Mouse (Mus musculus): ENCODE results near the gene Cbr3. TPM values are rescaled to one million over a fixed set of nuclear protein-coding genes. Genes with fewer than 3 reads are reported as not detected.

Gene Cbr3
- polyA plus RNA-seq, 1 experiment from 2014 or later = 1.1 TPM

DNA sequence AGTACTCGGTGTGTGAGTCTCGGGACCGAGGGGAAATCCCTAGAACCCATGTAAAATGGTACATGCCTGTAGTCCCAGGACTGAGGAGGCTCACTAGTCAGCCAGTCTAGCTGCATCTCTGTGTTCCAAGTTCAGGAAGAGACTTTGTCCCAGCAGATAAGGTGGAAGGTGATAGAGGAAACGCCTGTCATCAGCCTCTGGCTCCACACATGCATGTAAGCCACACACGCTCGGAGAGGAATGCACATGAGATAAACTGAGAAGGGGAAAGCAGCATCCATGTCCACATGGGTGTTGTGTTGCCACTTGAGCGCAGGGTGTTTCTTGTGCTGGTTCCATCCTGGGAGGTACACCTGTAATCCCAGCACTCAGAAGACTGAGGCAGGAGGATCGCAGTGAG, 48.3 kb downstream of the Cbr3 start:
- no peaks in the 10 kb centered on the region for H3K36me3 ChIP-seq
- ATAC-seq (replicated peaks; ENCODE audit: insufficient number of reproducible peaks, insufficient read depth, low FRiP score, low read depth) = no peak

DNA sequence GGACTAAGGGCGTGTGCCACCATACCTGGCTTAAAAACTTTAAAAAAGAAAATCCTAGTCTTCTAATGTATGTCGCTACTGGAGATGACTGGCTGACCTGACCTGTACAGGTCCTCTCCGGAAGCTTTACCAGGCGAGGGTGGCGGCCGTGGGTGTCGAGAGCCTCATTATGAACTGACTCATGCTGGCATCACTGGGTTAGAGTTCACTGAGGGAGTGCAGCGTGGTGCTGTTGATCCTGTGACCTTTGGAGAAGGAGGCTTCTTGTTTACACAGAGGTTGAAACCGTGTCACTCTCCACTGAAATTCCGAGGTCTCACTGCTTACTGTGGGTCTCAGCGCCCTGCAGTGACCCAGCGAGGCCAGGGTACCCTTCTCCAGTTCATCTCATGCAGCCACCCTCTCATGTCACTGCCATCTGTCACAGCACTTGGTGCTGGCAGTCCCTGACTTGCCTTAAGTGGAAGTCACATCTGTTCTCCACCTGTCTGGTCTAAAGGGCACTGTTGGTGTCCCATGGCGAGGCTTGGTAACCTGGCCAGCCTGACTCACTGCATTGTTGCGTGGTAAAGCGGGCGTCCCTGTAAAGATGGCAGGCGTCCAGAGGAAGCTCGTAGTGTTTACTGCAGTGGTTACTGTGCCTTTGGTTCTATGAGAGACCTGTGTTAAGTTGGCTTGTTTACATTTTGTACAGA, 50.0 kb downstream of the Cbr3 start:
- H3K27ac ChIP-seq = no peak overlapping the region
- H3K36me3 ChIP-seq = no peaks in the 10 kb centered on the region
- H3K27me3 ChIP-seq = no peaks in the 10 kb centered on the region
- 81% methylated on average over 18 of the region's 18 CpGs for WGBS
- H3K4me2 ChIP-seq = no peak overlapping the region
- H3K4me3 ChIP-seq = no peak overlapping the region
- ATAC-seq (replicated peaks; ENCODE audit: insufficient number of reproducible peaks, insufficient read depth, low FRiP score, low read depth) = no peak
- peaks cover 15% of the 10 kb centered on the region for H3K4me1 ChIP-seq (replicated peaks)
- H3K9me3 ChIP-seq (replicated peaks) = no peaks in the 10 kb centered on the region
- H3K9ac ChIP-seq = no peak overlapping the region

More for the DNA sequence above, 48.3 kb downstream of the Cbr3 start:
- H3K4me1 ChIP-seq (replicated peaks) = peaks cover 15% of the 10 kb centered on the region
- no peak overlapping the region for H3K4me3 ChIP-seq
- H3K9ac ChIP-seq = no peak overlapping the region
- no peaks in the 10 kb centered on the region for H3K27me3 ChIP-seq
- H3K27ac ChIP-seq = no peak overlapping the region
- WGBS = 56% methylated on average over 8 of the region's 8 CpGs
- H3K9me3 ChIP-seq (replicated peaks) = no peaks in the 10 kb centered on the region
- H3K4me2 ChIP-seq = no peak overlapping the region

DNA sequence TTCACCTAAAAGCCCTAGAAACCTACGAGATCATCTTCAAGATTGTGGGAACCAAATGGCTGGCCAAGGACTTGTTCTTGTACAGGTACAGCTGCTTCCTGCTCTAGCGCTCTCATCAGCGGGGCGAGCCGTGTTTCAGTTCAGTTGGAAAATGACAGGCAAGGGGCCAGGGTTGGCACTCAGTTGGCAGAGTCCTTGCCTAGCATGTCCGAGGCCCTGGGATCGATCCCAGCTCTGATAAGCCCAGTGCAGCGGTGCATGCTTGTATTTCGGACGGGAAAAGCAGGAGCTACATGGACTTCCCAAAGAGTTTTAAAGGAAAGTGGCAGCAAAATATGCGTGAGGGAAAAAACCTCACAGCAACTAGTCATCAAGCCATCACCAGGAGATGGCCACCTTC, 56.2 kb downstream of the Cbr3 start:
- no peaks in the 10 kb centered on the region for H3K9me3 ChIP-seq (replicated peaks)
- H3K27ac ChIP-seq = no peak overlapping the region
- 88% methylated on average over 11 of the region's 11 CpGs for WGBS
- no peaks in the 10 kb centered on the region for H3K27me3 ChIP-seq
- ATAC-seq (replicated peaks; ENCODE audit: insufficient number of reproducible peaks, insufficient read depth, low FRiP score, low read depth) = no peak
- H3K36me3 ChIP-seq = 0 out of 2 replicates have a peak, but pooled peaks cover 6% of the 10 kb centered on the region
- H3K9ac ChIP-seq = no peak overlapping the region
- 0 out of 2 replicates have a peak, but pooled peaks cover 2% of the 10 kb centered on the region for H3K4me1 ChIP-seq (replicated peaks)
- H3K4me2 ChIP-seq = no peak overlapping the region
- no peak overlapping the region for H3K4me3 ChIP-seq

Other genes with a start within 250 kb of the Cbr3 start
- 5.8 and 8.7 TPM in 2 replicates for gene Setd4, start 79.2 kb upstream of the Cbr3 start, polyA plus RNA-seq (2015; fragmentation: Nextera tagmentation; extraction: Ambion mirVana)
- gene Cbr1, start 77.4 kb upstream of the Cbr3 start, polyA plus RNA-seq (2015; fragmentation: Nextera tagmentation; extraction: Ambion mirVana) = 55.1 and 60.2 TPM in 2 replicates
- not detected in 2 replicates for gene Gm5678, start 55.1 kb upstream of the Cbr3 start, polyA plus RNA-seq (2015; fragmentation: Nextera tagmentation; extraction: Ambion mirVana)
- 8.3 and 9.9 TPM in 2 replicates for gene Dop1b, start 28.7 kb downstream of the Cbr3 start, polyA plus RNA-seq (2015; fragmentation: Nextera tagmentation; extraction: Ambion mirVana)
- 22.2 and 22.3 TPM in 2 replicates for gene Morc3, start 148.9 kb downstream of the Cbr3 start, polyA plus RNA-seq (2015; fragmentation: Nextera tagmentation; extraction: Ambion mirVana)
- 31.5 and 39.9 TPM in 2 replicates for gene Chaf1b, start 200.7 kb downstream of the Cbr3 start, polyA plus RNA-seq (2015; fragmentation: Nextera tagmentation; extraction: Ambion mirVana)

Measured in heart, embryonic 15.5 days (tissue).